Mouse (Mus musculus): ENCODE measurements around the gene Naf1.

- TF ChIP-seq ELF1 (IDR thresholded peaks at IDR 0.05; ENCODE audit: low read depth, low read length) (no peak), CTCF (IDR thresholded peaks at IDR 0.05 in 2 of 3, conservative IDR thresholded peaks at IDR 0.05 in 1 of 3; ENCODE audit: control insufficient read depth in 1 of 3, insufficient read depth in 1 of 3, low read depth in 2 of 3, low read length in 3 of 3, poor library complexity in 1 of 3, severe bottlenecking in 1 of 3) (no peak), EP300 (IDR thresholded peaks at IDR 0.05; ENCODE audit: low read depth in 1 of 2, low read length in 2 of 2) (no peak), POLR2AphosphoS2 (IDR thresholded peaks at IDR 0.05; ENCODE audit: low read length) (no peak), SIN3A (IDR thresholded peaks at IDR 0.05; ENCODE audit: low read length) (no peak)
These were observed 23.8 kb downstream of the Naf1 start for GRCm38 (mm10) chr8:66883866-66884265.
